Mouse (Mus musculus) embryonic facial prominence, embryonic 15.5 days (tissue): ENCODE data around the gene Otof. TPM values are rescaled to one million over a fixed set of nuclear protein-coding genes. Genes with fewer than 3 reads are reported as not detected.

Experiments used
- ATAC-seq: fragments of 200-750 bp; cut with Nextera tagmentation; 2 replicates; pipeline ENCODE4 v1.8.0; 2017; ENCODE audit warnings: low read depth, moderate TSS enrichment; ENCODE audit not compliant: insufficient number of reproducible peaks, low FRiP score, low TSS enrichment
- H3K27ac ChIP-seq: fragments of 300-500 bp; sonication (generic); replicated peaks from 2 replicates; pipeline ENCODE4 v1.5.1; 2015; ENCODE audit warnings: mild to moderate bottlenecking, inconsistent platforms
- H3K27me3 ChIP-seq: fragments of 300-500 bp; sonication (generic); 2 replicates; pipeline ENCODE4 v1.6.1; 2015; ENCODE audit warnings: inconsistent platforms
- H3K36me3 ChIP-seq: fragments of 300-500 bp; sonication (generic); 2 replicates; pipeline ENCODE4 v1.6.1; 2015; ENCODE audit warnings: mild to moderate bottlenecking, inconsistent platforms
- H3K4me1 ChIP-seq: fragments of 300-500 bp; sonication (generic); 2 replicates; pipeline ENCODE4 v1.6.1; 2015; ENCODE audit warnings: inconsistent platforms
- H3K4me2 ChIP-seq: fragments of 300-500 bp; sonication (generic); replicated peaks from 2 replicates; pipeline ENCODE4 v1.6.1; 2015; ENCODE audit warnings: mild to moderate bottlenecking, inconsistent platforms
- H3K4me3 ChIP-seq: fragments of 300-500 bp; sonication (generic); replicated peaks from 2 replicates; pipeline ENCODE4 v1.5.1; 2015; ENCODE audit warnings: mild to moderate bottlenecking, inconsistent platforms
- H3K9ac ChIP-seq: fragments of 300-500 bp; sonication (generic); 2 replicates; pipeline ENCODE4 v1.6.1; 2015; ENCODE audit warnings: inconsistent platforms
- H3K9me3 ChIP-seq: fragments of 300-500 bp; sonication (generic); replicated peaks from 2 replicates; pipeline ENCODE4 v1.6.1; 2016; ENCODE audit warnings: inconsistent platforms
- WGBS: fragments of 180-500 bp; shearing (Covaris S2); methylation state at CpG from one replicate; pipeline ENCODE4 v1.1.7; 2015; 5-methylcytosine and 5-hydroxymethylcytosine counted together
- polyA plus RNA-seq: library from polyadenylated mRNA; unstranded; fragments of >200 nt; fragmentation: Nextera tagmentation; extraction: Ambion mirVana; gene quantifications from 2 replicates; pipeline ENCODE4 v1.2.1, GENCODE M21; 2015

Otof gene
- polyA plus RNA-seq = 0.91 and 1.2 TPM in 2 replicates

- Histone ChIP-seq H3K4me1 (peaks cover 21% of the 10 kb centered on the region), H3K27me3 (peaks cover 21% of the 10 kb centered on the region), H3K9me3 (no peaks in the 10 kb centered on the region), H3K36me3 (no peaks in the 10 kb centered on the region), H3K27ac (no peak within 1 kb of the TSS), H3K4me3 (no peak within 1 kb of the TSS), H3K9ac (no peak within 1 kb of the TSS), H3K4me2 (no peak within 1 kb of the TSS)
- WGBS = 6% methylated on average over 12 of the region's 12 CpGs
- peak; percentile 79 for ATAC-seq
Measured at GRCm38 (mm10) chr5:30461821-30462220, at the start of gene Otof. Gene Otof, minus strand, starts transcription at chr5:30461932.

GRCm38 (mm10) chr5:30497299-30497698 lies 35.6 kb upstream of the Otof start:
- peaks cover 15% of the 10 kb centered on the region for H3K4me1 ChIP-seq
- H3K4me3 ChIP-seq = no peak overlapping the region
- H3K4me2 ChIP-seq = no peak overlapping the region
- 31% methylated on average over 7 of the region's 7 CpGs for WGBS
- no peak for ATAC-seq
- H3K9me3 ChIP-seq = no peaks in the 10 kb centered on the region
- no peaks in the 10 kb centered on the region for H3K36me3 ChIP-seq
- H3K9ac ChIP-seq = no peak overlapping the region
- H3K27ac ChIP-seq = peak overlapping the region; percentile 31; the same call in 1 of the 2 replicates
- H3K27me3 ChIP-seq = no peaks in the 10 kb centered on the region

GRCm38 (mm10) chr5:30496821-30497220 lies 35.1 kb upstream of the Otof start:
- Histone ChIP-seq H3K4me3 (no peak overlapping the region), H3K9ac (no peak overlapping the region), H3K27ac (no peak overlapping the region), H3K4me2 (no peak overlapping the region), H3K27me3 (no peaks in the 10 kb centered on the region), H3K36me3 (no peaks in the 10 kb centered on the region), H3K9me3 (no peaks in the 10 kb centered on the region), H3K4me1 (peaks cover 15% of the 10 kb centered on the region)
- 61% methylated on average over 8 of the region's 8 CpGs for WGBS
- no peak for ATAC-seq

- H3K9ac ChIP-seq = no peak overlapping the region
- H3K4me3 ChIP-seq = no peak overlapping the region
- H3K36me3 ChIP-seq = no peaks in the 10 kb centered on the region
- H3K4me2 ChIP-seq = no peak overlapping the region
- H3K27me3 ChIP-seq = no peaks in the 10 kb centered on the region
- H3K4me1 ChIP-seq = peaks cover 15% of the 10 kb centered on the region
- WGBS = 65% methylated on average over 2 of the region's 2 CpGs
- no peak for ATAC-seq
- no peaks in the 10 kb centered on the region for H3K9me3 ChIP-seq
- peak overlapping the region; percentile 63; the same call in 1 of the 2 replicates for H3K27ac ChIP-seq
Measured at GRCm38 (mm10) chr5:30495288-30495687, 33.6 kb upstream of the Otof start.

- Histone ChIP-seq H3K4me1 (peaks cover 15% of the 10 kb centered on the region), H3K4me3 (no peak overlapping the region), H3K27ac (no peak overlapping the region), H3K27me3 (no peaks in the 10 kb centered on the region), H3K9ac (no peak overlapping the region), H3K9me3 (no peaks in the 10 kb centered on the region), H3K36me3 (no peaks in the 10 kb centered on the region), H3K4me2 (no peak overlapping the region)
- peak; percentile 64; the same call in 1 of the 2 replicates for ATAC-seq
- WGBS = 35% methylated on average over 7 of the region's 7 CpGs
Measured at GRCm38 (mm10) chr5:30494606-30495005, 32.9 kb upstream of the Otof start.

GRCm38 (mm10) chr5:30493723-30494122 lies 32.0 kb upstream of the Otof start:
- 71% methylated on average over 7 of the region's 7 CpGs for WGBS
- H3K9me3 ChIP-seq = no peaks in the 10 kb centered on the region
- no peaks in the 10 kb centered on the region for H3K27me3 ChIP-seq
- peaks cover 15% of the 10 kb centered on the region for H3K4me1 ChIP-seq
- no peaks in the 10 kb centered on the region for H3K36me3 ChIP-seq
- H3K9ac ChIP-seq = no peak overlapping the region
- ATAC-seq = no peak
- no peak overlapping the region for H3K27ac ChIP-seq
- H3K4me2 ChIP-seq = no peak overlapping the region
- no peak overlapping the region for H3K4me3 ChIP-seq

GRCm38 (mm10) chr5:30490845-30491244 lies 29.1 kb upstream of the Otof start:
- Histone ChIP-seq H3K9ac (no peak overlapping the region), H3K27ac (0 out of 2 replicates have a peak overlapping the region, but pooled peaks have one; percentile 22)
- 57% methylated on average over 5 of the region's 5 CpGs for WGBS

GRCm38 (mm10) chr5:30490215-30490614 lies 28.5 kb upstream of the Otof start:
- H3K27ac ChIP-seq = no peak overlapping the region
- no peaks in the 10 kb centered on the region for H3K27me3 ChIP-seq
- no peak overlapping the region for H3K9ac ChIP-seq
- no peak overlapping the region for H3K4me3 ChIP-seq
- ATAC-seq = no peak
- no peaks in the 10 kb centered on the region for H3K4me1 ChIP-seq
- H3K4me2 ChIP-seq = no peak overlapping the region
- no peaks in the 10 kb centered on the region for H3K9me3 ChIP-seq
- H3K36me3 ChIP-seq = no peaks in the 10 kb centered on the region

More at GRCm38 (mm10) chr5:30490845-30491244, 29.1 kb upstream of the Otof start:
- Histone ChIP-seq H3K9me3 (no peaks in the 10 kb centered on the region), H3K4me2 (no peak overlapping the region), H3K27me3 (no peaks in the 10 kb centered on the region), H3K4me1 (no peaks in the 10 kb centered on the region), H3K36me3 (no peaks in the 10 kb centered on the region), H3K4me3 (no peak overlapping the region)
- ATAC-seq = no peak

GRCm38 (mm10) chr5:30485136-30485535 lies 23.4 kb upstream of the Otof start:
- Histone ChIP-seq H3K4me1 (0 out of 2 replicates have a peak, but pooled peaks cover 3% of the 10 kb centered on the region), H3K36me3 (no peaks in the 10 kb centered on the region), H3K27me3 (no peaks in the 10 kb centered on the region), H3K9me3 (no peaks in the 10 kb centered on the region), H3K9ac (no peak overlapping the region), H3K4me3 (no peak overlapping the region), H3K4me2 (no peak overlapping the region), H3K27ac (no peak overlapping the region)
- 67% methylated on average over 6 of the region's 6 CpGs for WGBS
- ATAC-seq = no peak

- Histone ChIP-seq H3K36me3 (no peaks in the 10 kb centered on the region), H3K27me3 (no peaks in the 10 kb centered on the region), H3K9me3 (no peaks in the 10 kb centered on the region), H3K27ac (no peak overlapping the region), H3K9ac (no peak overlapping the region), H3K4me2 (no peak overlapping the region), H3K4me3 (no peak overlapping the region), H3K4me1 (0 out of 2 replicates have a peak, but pooled peaks cover 3% of the 10 kb centered on the region)
- ATAC-seq = no peak
- 64% methylated on average over 5 of the region's 5 CpGs for WGBS
Measured at GRCm38 (mm10) chr5:30484591-30484990, 22.9 kb upstream of the Otof start.

- no peaks in the 10 kb centered on the region for H3K27me3 ChIP-seq
- H3K9me3 ChIP-seq = no peaks in the 10 kb centered on the region
- H3K4me1 ChIP-seq = 0 out of 2 replicates have a peak, but pooled peaks cover 3% of the 10 kb centered on the region
- 74% methylated on average over 8 of the region's 8 CpGs for WGBS
- no peak overlapping the region for H3K9ac ChIP-seq
- H3K4me2 ChIP-seq = no peak overlapping the region
- no peak for ATAC-seq
- H3K36me3 ChIP-seq = no peaks in the 10 kb centered on the region
- H3K4me3 ChIP-seq = no peak overlapping the region
- no peak overlapping the region for H3K27ac ChIP-seq
Measured at GRCm38 (mm10) chr5:30483533-30483932, 21.8 kb upstream of the Otof start.

- 14% methylated on average over 5 of the region's 5 CpGs for WGBS
- no peaks in the 10 kb centered on the region for H3K36me3 ChIP-seq
Measured at GRCm38 (mm10) chr5:30482319-30482718, 20.6 kb upstream of the Otof start.

More at GRCm38 (mm10) chr5:30482319-30482718, 20.6 kb upstream of the Otof start:
- no peak for ATAC-seq
- H3K9me3 ChIP-seq = no peaks in the 10 kb centered on the region
- H3K9ac ChIP-seq = no peak overlapping the region
- 0 out of 2 replicates have a peak, but pooled peaks cover 3% of the 10 kb centered on the region for H3K4me1 ChIP-seq
- no peak overlapping the region for H3K4me2 ChIP-seq
- no peaks in the 10 kb centered on the region for H3K27me3 ChIP-seq
- H3K4me3 ChIP-seq = no peak overlapping the region
- H3K27ac ChIP-seq = no peak overlapping the region
